Mouse (Mus musculus) neural tube, embryonic 14.5 days (tissue): ENCODE measurements around the gene 1810043G02Rik. TPM values are rescaled to one million over a fixed set of nuclear protein-coding genes. Genes with fewer than 3 reads are reported as not detected.
A peak's percentile ranks its signal among the peaks of the same experiment; 100 is the strongest.

Experiments
- ATAC-seq: fragments of 200-750 bp; cut with Nextera tagmentation; 2 replicates; pipeline ENCODE4 v1.8.0; 2017; ENCODE audit warnings: low read depth, mild to moderate bottlenecking, moderate TSS enrichment, moderate library complexity
- H3K27ac ChIP-seq: fragments of 300-500 bp; sonication (generic); 2 replicates; pipeline ENCODE4 v1.5.1; 2014; ENCODE audit warnings: low read depth, mild to moderate bottlenecking, control low read depth, low read length, moderate library complexity, mixed read lengths
- H3K27me3 ChIP-seq: fragments of 300-500 bp; sonication (generic); 2 replicates; pipeline ENCODE4 v1.6.1; 2014; ENCODE audit warnings: low read length; ENCODE audit not compliant: control insufficient read depth, insufficient read depth
- H3K36me3 ChIP-seq: fragments of 300-500 bp; sonication (generic); 2 replicates; pipeline ENCODE4 v1.6.1; 2014; ENCODE audit warnings: low read length, mixed read lengths; ENCODE audit not compliant: control insufficient read depth, insufficient read depth
- H3K4me1 ChIP-seq: fragments of 300-500 bp; sonication (generic); 2 replicates; pipeline ENCODE4 v1.6.1; 2014; ENCODE audit warnings: low read length; ENCODE audit not compliant: control insufficient read depth, insufficient read depth
- H3K4me2 ChIP-seq: fragments of 300-500 bp; sonication (generic); 2 replicates; pipeline ENCODE4 v1.6.1; 2014; ENCODE audit warnings: mild to moderate bottlenecking, low read depth, low read length, control low read depth
- H3K4me3 ChIP-seq: fragments of 300-500 bp; sonication (generic); 2 replicates; pipeline ENCODE4 v1.5.1; 2014; ENCODE audit warnings: low read depth, low read length, control low read depth, mixed read lengths
- H3K9ac ChIP-seq: fragments of 300-500 bp; sonication (generic); replicated peaks from 2 replicates; pipeline ENCODE4 v1.6.1; 2014; ENCODE audit warnings: low read depth, mild to moderate bottlenecking, control low read depth, low read length, mixed read lengths
- H3K9me3 ChIP-seq: fragments of 300-500 bp; sonication (generic); 2 replicates; pipeline ENCODE4 v1.6.1; 2016; ENCODE audit warnings: low read length; ENCODE audit not compliant: control insufficient read depth
- WGBS: fragments of 180-500 bp; shearing (Covaris S2); extraction: QIAGEN DNeasy Blood & Tissue Kit; methylation state at CpG from one replicate; pipeline ENCODE4 v1.1.7; 2014; 5-methylcytosine and 5-hydroxymethylcytosine counted together
- polyA plus RNA-seq: library from polyadenylated mRNA; unstranded; fragments of >200 nt; fragmentation: Nextera tagmentation; extraction: Ambion mirVana; gene quantifications from 2 replicates; pipeline ENCODE4 v1.2.1, GENCODE M21; 2014

The 1810043G02Rik gene
- polyA plus RNA-seq, 1 experiment from 2014 or later: 52.6 TPM

DNA sequence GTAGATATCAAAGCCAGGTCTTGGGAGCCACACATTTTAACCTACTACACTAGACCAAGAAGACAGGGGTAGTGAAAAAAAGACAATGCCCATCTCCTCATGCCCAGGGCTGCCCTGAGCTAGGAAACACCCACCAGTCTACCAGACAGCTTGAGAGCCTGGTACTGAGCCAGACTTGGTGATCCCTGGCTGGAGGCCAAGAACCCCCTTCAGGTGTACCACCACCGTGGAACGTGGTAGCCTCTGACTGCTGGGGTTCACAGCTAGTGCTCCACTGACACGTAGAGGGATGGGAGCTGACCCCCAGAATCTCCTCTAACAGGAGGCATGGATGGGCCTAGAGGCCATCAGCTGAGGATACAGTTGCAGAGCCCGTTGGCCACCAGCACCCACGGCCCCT, 21.9 kb downstream of the 1810043G02Rik start:
- H3K4me2 ChIP-seq: no peak overlapping the region
- H3K4me1 ChIP-seq: no peaks in the 10 kb centered on the region
- H3K27me3 ChIP-seq: no peaks in the 10 kb centered on the region
- H3K9ac ChIP-seq: no peak overlapping the region
- no peak overlapping the region for H3K27ac ChIP-seq
- H3K9me3 ChIP-seq: no peaks in the 10 kb centered on the region
- H3K4me3 ChIP-seq: no peak overlapping the region
- 96% methylated on average over 5 of the region's 5 CpGs for WGBS
- peaks cover 29% of the 10 kb centered on the region for H3K36me3 ChIP-seq
- ATAC-seq: no peak

DNA sequence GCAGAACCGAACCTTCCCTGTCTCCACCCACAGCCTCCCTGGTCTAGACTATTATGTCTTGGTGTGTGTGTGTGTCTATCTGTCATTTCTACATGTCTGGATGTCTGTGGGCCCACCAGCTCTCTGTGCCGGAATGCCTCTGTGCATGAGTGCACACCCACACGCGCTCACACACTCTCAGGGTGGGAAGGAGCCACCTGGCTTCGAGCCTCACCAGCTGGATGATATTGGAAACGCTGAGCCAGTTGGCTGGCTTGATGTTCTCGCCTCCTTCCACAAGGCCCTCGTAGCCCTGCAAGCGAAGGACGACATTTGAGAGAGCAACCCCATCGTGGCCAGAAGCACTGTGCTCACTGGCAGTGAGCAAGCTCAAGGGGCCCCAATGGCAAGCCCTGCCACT, 23.5 kb downstream of the 1810043G02Rik start:
- Histone ChIP-seq H3K4me2 (no peak overlapping the region), H3K9ac (no peak overlapping the region), H3K9me3 (no peaks in the 10 kb centered on the region), H3K4me1 (peaks cover 5% of the 10 kb centered on the region; the same call in 1 of the 2 replicates), H3K27ac (no peak overlapping the region), H3K4me3 (no peak overlapping the region), H3K36me3 (peaks cover 22% of the 10 kb centered on the region), H3K27me3 (no peaks in the 10 kb centered on the region)
- ATAC-seq: no peak
- WGBS: 96% methylated on average over 11 of the region's 11 CpGs

GRCm38 (mm10) chr10:78002316-78002715, 24.0 kb downstream of the 1810043G02Rik start:
- H3K4me2 ChIP-seq: no peak overlapping the region
- H3K4me1 ChIP-seq: peaks cover 8% of the 10 kb centered on the region; the same call in 1 of the 2 replicates
- H3K9me3 ChIP-seq: no peaks in the 10 kb centered on the region
- no peak overlapping the region for H3K27ac ChIP-seq
- no peak for ATAC-seq
- H3K4me3 ChIP-seq: no peak overlapping the region
- H3K27me3 ChIP-seq: no peaks in the 10 kb centered on the region
- peaks cover 22% of the 10 kb centered on the region for H3K36me3 ChIP-seq
- 95% methylated on average over 2 of the region's 2 CpGs for WGBS
- H3K9ac ChIP-seq: no peak overlapping the region

GRCm38 (mm10) chr10:78004479-78005100, 26.3 kb downstream of the 1810043G02Rik start:
- no peaks in the 10 kb centered on the region for H3K9me3 ChIP-seq
- WGBS: 86% methylated on average over 3 of the region's 3 CpGs
- peaks cover 13% of the 10 kb centered on the region for H3K36me3 ChIP-seq
- no peak overlapping the region for H3K4me2 ChIP-seq
- H3K27ac ChIP-seq: no peak overlapping the region
- no peak for ATAC-seq
- no peak overlapping the region for H3K9ac ChIP-seq
- H3K27me3 ChIP-seq: no peaks in the 10 kb centered on the region
- H3K4me1 ChIP-seq: peaks cover 19% of the 10 kb centered on the region
- H3K4me3 ChIP-seq: no peak overlapping the region

DNA sequence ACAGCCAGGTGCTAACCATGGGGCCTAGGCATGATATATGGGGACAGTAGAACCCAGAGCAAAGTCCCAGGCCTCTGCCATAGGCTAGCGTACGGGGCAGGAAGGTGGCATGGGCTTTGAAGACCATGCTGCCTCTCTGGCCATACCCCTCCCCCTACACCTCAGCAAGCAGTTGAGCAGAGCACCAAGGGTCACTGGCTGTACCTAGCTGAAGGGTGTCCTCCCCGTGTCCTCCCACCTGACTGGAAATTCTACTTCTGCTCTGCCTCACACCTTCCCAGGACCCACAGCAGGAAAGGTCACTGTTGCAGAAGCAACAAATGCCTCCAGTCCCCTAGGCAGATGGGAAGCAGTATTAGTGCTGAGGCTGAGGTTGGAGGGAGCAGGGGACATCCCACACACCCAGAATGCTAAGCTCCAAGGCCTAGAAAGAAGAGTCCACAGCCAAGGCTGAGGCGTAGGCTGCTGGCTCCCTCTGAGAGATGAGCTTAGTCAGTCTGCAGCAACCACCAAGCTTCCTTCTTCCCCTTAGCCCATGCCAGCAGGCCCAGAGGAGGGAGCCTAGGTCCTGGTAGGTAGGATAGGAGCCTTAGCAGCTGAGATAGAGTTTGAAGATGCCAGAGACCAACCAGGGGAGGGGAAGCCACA, 27.6 kb downstream of the 1810043G02Rik start:
- 91% methylated on average over 4 of the region's 4 CpGs for WGBS
- H3K27ac ChIP-seq: no peak overlapping the region
- H3K9me3 ChIP-seq: no peaks in the 10 kb centered on the region
- H3K4me2 ChIP-seq: no peak overlapping the region
- no peak overlapping the region for H3K9ac ChIP-seq
- no peaks in the 10 kb centered on the region for H3K27me3 ChIP-seq
- no peaks in the 10 kb centered on the region; the same call in 1 of the 2 replicates for H3K36me3 ChIP-seq
- H3K4me1 ChIP-seq: peaks cover 19% of the 10 kb centered on the region
- ATAC-seq: no peak
- H3K4me3 ChIP-seq: no peak overlapping the region

GRCm38 (mm10) chr10:78007203-78007602, 28.9 kb downstream of the 1810043G02Rik start:
- Histone ChIP-seq H3K27me3 (no peaks in the 10 kb centered on the region), H3K4me1 (peaks cover 19% of the 10 kb centered on the region), H3K4me2 (0 out of 2 replicates have a peak overlapping the region, but pooled peaks have one; percentile 6), H3K27ac (no peak overlapping the region), H3K4me3 (no peak overlapping the region), H3K36me3 (no peaks in the 10 kb centered on the region; the same call in 1 of the 2 replicates), H3K9me3 (no peaks in the 10 kb centered on the region), H3K9ac (no peak overlapping the region)
- ATAC-seq: no peak
- WGBS: 23% methylated on average over 7 of the region's 7 CpGs

DNA sequence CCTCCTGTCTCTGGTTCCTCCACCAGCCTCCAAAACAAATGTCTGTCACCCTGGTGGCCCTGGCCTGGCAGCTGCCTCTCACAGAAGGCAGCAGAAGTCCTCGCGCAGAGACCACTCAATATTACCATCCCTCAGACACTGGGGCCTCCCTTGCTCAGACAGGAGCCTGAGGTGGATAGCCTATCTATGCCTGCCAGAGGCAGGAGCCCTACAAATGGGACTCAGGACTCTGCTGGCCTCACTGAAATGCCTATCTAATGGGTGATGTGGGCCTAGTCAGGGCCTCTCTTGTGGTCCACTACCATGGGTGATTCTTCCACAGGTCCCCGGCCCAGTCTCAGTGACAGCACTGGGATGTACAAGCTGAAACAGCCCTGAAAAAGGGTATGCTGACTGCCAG, 29.8 kb downstream of the 1810043G02Rik start:
- WGBS: 68% methylated on average over 3 of the region's 3 CpGs
- ATAC-seq: no peak

DNA sequence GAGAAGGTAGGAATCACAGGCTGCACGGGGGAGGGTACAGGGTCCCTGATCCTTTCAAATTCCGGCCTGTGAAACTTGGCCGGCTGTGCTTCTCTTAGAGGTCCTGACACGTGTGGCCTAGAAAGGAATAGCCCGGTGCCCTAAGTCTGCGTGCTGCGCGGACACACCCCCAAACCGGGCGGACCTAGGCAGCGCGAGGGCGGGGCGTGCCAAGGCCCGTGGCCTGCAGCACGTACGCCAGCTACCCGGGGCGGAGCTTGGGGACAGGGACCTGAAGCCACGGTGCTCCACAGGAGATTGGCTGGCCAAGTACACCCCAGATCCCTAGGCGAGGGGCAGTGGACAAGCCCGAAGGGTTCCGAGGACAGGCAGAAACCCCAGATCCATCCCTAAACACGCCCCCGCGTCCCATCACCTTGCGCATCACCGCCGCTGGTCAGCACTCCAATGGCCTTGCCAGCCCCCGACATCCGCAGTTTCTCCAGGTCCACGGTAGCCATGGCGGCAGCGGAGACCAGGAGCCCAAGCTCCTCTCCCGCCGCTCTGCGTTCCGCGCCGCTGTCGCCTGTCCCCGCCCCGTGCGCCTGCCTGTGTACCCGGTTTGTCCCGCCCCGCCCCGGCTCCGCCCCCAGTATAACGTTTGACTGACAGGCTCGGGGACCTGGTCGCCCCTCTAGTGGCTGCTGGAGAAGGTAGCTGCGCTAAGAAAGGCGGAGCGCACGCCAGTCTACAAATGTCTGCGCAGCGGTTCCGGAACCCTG, 31.0 kb downstream of the 1810043G02Rik start:
- no peaks in the 10 kb centered on the region for H3K36me3 ChIP-seq
- H3K9ac ChIP-seq: peak overlapping the region; percentile 84
- ATAC-seq: peak; percentile 97
- H3K4me2 ChIP-seq: peak overlapping the region; percentile 68
- H3K27me3 ChIP-seq: no peaks in the 10 kb centered on the region
- H3K4me1 ChIP-seq: peaks cover 19% of the 10 kb centered on the region
- peak overlapping the region; percentile 94 for H3K27ac ChIP-seq
- no peaks in the 10 kb centered on the region for H3K9me3 ChIP-seq
- H3K4me3 ChIP-seq: peak overlapping the region; percentile 81
- under 1% methylated on average over 47 of the region's 59 CpGs for WGBS

More for the DNA sequence above, 29.8 kb downstream of the 1810043G02Rik start:
- H3K4me2 ChIP-seq: peak overlapping the region; percentile 68
- H3K4me3 ChIP-seq: peak overlapping the region; percentile 81
- peaks cover 19% of the 10 kb centered on the region for H3K4me1 ChIP-seq
- no peak overlapping the region for H3K27ac ChIP-seq
- no peaks in the 10 kb centered on the region for H3K9me3 ChIP-seq
- H3K27me3 ChIP-seq: no peaks in the 10 kb centered on the region
- H3K9ac ChIP-seq: 0 out of 2 replicates have a peak overlapping the region, but pooled peaks have one; percentile 17
- no peaks in the 10 kb centered on the region for H3K36me3 ChIP-seq

- Histone ChIP-seq H3K4me2 (peak within 1 kb of the TSS; percentile 68), H3K27me3 (no peaks in the 10 kb centered on the region), H3K9ac (peak within 1 kb of the TSS; percentile 84), H3K4me3 (peak within 1 kb of the TSS; percentile 81), H3K27ac (peak within 1 kb of the TSS; percentile 94), H3K9me3 (no peaks in the 10 kb centered on the region), H3K4me1 (peaks cover 19% of the 10 kb centered on the region), H3K36me3 (no peaks in the 10 kb centered on the region)
- no peak for ATAC-seq
- WGBS: under 1% methylated on average over 9 of the region's 9 CpGs
These were observed 31.6 kb downstream of the 1810043G02Rik start, which contains the start of gene Pfkl for GRCm38 (mm10) chr10:78009945-78010293. TSS of gene Pfkl (minus strand) at chr10:78010083.
